8 mouse cellular contexts compared by ENCODE assay signal in the genomic region with DNA sequence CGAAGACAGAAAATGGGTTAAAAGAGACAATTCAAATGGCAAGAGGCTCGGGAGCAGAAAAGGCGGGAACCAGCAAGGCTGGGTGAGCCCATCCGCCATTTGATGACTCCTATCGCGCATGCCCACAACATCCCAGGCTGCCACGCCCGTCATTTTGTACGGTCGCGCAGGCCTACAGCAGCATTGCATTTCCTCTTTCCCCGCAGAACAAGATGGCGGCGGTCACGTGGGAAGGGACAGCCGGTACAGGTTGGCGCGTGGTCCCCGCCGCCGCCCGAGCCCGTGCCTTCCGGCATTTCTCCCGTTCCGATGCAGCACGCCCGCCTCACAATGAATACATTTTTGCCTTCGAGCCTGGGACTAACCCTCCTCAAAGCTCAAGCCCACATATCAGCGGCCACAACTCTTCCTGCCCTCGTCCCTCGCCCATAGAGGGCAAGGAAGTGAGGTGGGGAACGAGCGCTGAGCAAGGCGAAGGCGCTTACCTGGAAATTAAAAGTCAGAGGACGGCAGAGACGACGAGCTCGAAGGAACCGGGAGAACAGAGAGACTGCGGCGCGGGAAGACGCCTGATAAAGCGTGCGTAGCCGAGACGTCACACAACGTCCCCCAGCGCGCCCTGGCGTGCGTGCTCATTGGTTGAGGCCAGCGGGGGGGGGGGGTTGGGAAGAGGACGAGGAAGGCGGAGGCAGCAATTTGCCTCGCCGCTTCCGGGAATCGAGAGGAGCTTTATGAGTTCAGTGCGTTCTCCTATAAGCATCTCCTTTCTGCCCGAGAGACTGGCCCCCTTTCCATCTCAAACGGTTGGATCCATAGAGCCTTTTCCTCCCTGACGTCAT. TPM values are rescaled to one million over a fixed set of nuclear protein-coding genes. Genes with fewer than 3 reads are reported as not detected.
A peak's percentile ranks its signal among the peaks of the same experiment; 100 is the strongest.
DNase-seq lines count a peak whose midpoint lies in the region; ATAC-seq and TF ChIP-seq lines count a peak whose summit lies in the region.

A gene (minus strand): TSS at position 728 of the 839 bp plus-strand sequence.

- intact Hi-C loops in heart, adult 2 months (cut with DNase I) = loop anchor here (10.0 kb wide), 1 partner anchor 109 kb away; a partner anchor contains a TSS

- 0 out of 2 replicates have a peak, but pooled peaks have one; percentile 22 for TF ChIP-seq EP300 in heart, adult 2 months (IDR thresholded peaks at IDR 0.05; ENCODE audit: insufficient read depth, low read depth, low read length)

- H3K4me1 ChIP-seq in embryonic facial prominence, embryonic 13.5 days = peaks cover 8% of the 10 kb centered on the region
- H3K4me1 ChIP-seq in heart, adult 2 months (ENCODE audit: control insufficient read depth, insufficient read depth, low read length) = peaks cover 2% of the 10 kb centered on the region; the same call in 1 of the 2 replicates
- peaks cover 13% of the 10 kb centered on the region for H3K4me1 ChIP-seq in limb, embryonic 13.5 days
- peaks cover 9% of the 10 kb centered on the region; the same call in 1 of the 2 replicates for H3K4me1 ChIP-seq in midbrain, embryonic 16.5 days (ENCODE audit: control insufficient read depth, insufficient read depth, low read length)

- WGBS in embryonic facial prominence, embryonic 13.5 days = 28% methylated on average over 58 of the region's 65 CpGs
- 21% methylated on average over 65 of the region's 65 CpGs for WGBS in heart, adult 2 months
- WGBS in limb, embryonic 13.5 days = 22% methylated on average over 57 of the region's 65 CpGs
- WGBS in midbrain, embryonic 16.5 days = 26% methylated on average over 56 of the region's 65 CpGs

- peak; percentile 86 for DNase-seq in 3134 (ENCODE audit: extremely low read depth, insufficient read length, low spot score)
- peak; percentile 87 to 89 for DNase-seq in adrenal gland, postnatal 36 days
- DNase-seq in heart, adult 2 months = peak; percentile 86 to 89
- DNase-seq in kidney, adult 8-10 months = peak; percentile 84 to 85
- DNase-seq in spleen, postnatal 10 days (ENCODE audit: low spot score in 2 of 2) = peak; percentile 70 to 91

- H3K4me2 ChIP-seq in embryonic facial prominence, embryonic 13.5 days = peak within 1 kb of the TSS; percentile 75
- peak within 1 kb of the TSS; percentile 86 for H3K4me2 ChIP-seq in limb, embryonic 13.5 days (replicated peaks)
- H3K4me2 ChIP-seq in midbrain, embryonic 16.5 days (ENCODE audit: low read length) = peak within 1 kb of the TSS; percentile 54

- no peaks in the 10 kb centered on the region for H3K9me3 ChIP-seq in embryonic facial prominence, embryonic 13.5 days
- no peaks in the 10 kb centered on the region for H3K9me3 ChIP-seq in limb, embryonic 13.5 days
- H3K9me3 ChIP-seq in midbrain, embryonic 16.5 days (replicated peaks; ENCODE audit: control insufficient read depth, low read length, poor library complexity, severe bottlenecking) = no peaks in the 10 kb centered on the region

- TF ChIP-seq POLR2A in heart, adult 2 months (IDR thresholded peaks at IDR 0.05; ENCODE audit: insufficient read depth, low read depth, low read length) = peak; percentile 90

- peaks cover 31% of the 10 kb centered on the region for H3K36me3 ChIP-seq in embryonic facial prominence, embryonic 13.5 days
- peaks cover 9% of the 10 kb centered on the region for H3K36me3 ChIP-seq in heart, adult 2 months (ENCODE audit: control insufficient read depth, insufficient read depth, low read length)
- peaks cover 31% of the 10 kb centered on the region for H3K36me3 ChIP-seq in limb, embryonic 13.5 days
- H3K36me3 ChIP-seq in midbrain, embryonic 16.5 days (ENCODE audit: control insufficient read depth, insufficient read depth, low read length) = 0 out of 2 replicates have a peak, but pooled peaks cover 2% of the 10 kb centered on the region

- peak within 1 kb of the TSS; percentile 59 for H3K4me3 ChIP-seq in embryonic facial prominence, embryonic 13.5 days
- H3K4me3 ChIP-seq in heart, adult 2 months = peak within 1 kb of the TSS; percentile 70
- peak within 1 kb of the TSS; percentile 62 for H3K4me3 ChIP-seq in limb, embryonic 13.5 days
- peak within 1 kb of the TSS; percentile 64 for H3K4me3 ChIP-seq in midbrain, embryonic 16.5 days (ENCODE audit: low read depth, low read length)

- no peaks in the 10 kb centered on the region for H3K27me3 ChIP-seq in embryonic facial prominence, embryonic 13.5 days
- H3K27me3 ChIP-seq in heart, adult 2 months (ENCODE audit: control insufficient read depth, insufficient read depth, low read length) = no peaks in the 10 kb centered on the region
- H3K27me3 ChIP-seq in limb, embryonic 13.5 days = no peaks in the 10 kb centered on the region
- H3K27me3 ChIP-seq in midbrain, embryonic 16.5 days (ENCODE audit: control insufficient read depth, insufficient read depth, low read depth, low read length) = no peaks in the 10 kb centered on the region

- H3K9ac ChIP-seq in embryonic facial prominence, embryonic 13.5 days = peak within 1 kb of the TSS; percentile 83
- peak within 1 kb of the TSS; percentile 92 for H3K9ac ChIP-seq in heart, adult 2 months (ENCODE audit: low read depth, low read length)
- peak within 1 kb of the TSS; percentile 84 for H3K9ac ChIP-seq in limb, embryonic 13.5 days
- peak within 1 kb of the TSS; percentile 81 for H3K9ac ChIP-seq in midbrain, embryonic 16.5 days (ENCODE audit: low read depth, low read length)

- TF ChIP-seq CTCF in heart, adult 2 months (IDR thresholded peaks at IDR 0.05) = no peak

- H3K79me2 ChIP-seq in heart, adult 2 months (replicated peaks; ENCODE audit: control insufficient read depth, insufficient read depth, low read length) = no peaks in the 10 kb centered on the region

- peak within 1 kb of the TSS; percentile 97 for H3K27ac ChIP-seq in embryonic facial prominence, embryonic 13.5 days
- H3K27ac ChIP-seq in heart, adult 2 months = peak within 1 kb of the TSS; percentile 90
- H3K27ac ChIP-seq in limb, embryonic 13.5 days = peak within 1 kb of the TSS; percentile 96
- peak within 1 kb of the TSS; percentile 95 for H3K27ac ChIP-seq in midbrain, embryonic 16.5 days (ENCODE audit: low read length)

- peak; percentile 91 for ATAC-seq in embryonic facial prominence, embryonic 13.5 days (ENCODE audit: insufficient number of reproducible peaks, insufficient read depth, low FRiP score, low TSS enrichment, low read depth)
- ATAC-seq in limb, embryonic 13.5 days (ENCODE audit: low FRiP score, low read depth) = peak; percentile 96
- ATAC-seq in midbrain, embryonic 16.5 days = peak; percentile 96

RNA-seq across cellular contexts. Expression of the gene that starts here (rescaled TPM):
- 100 to 1,000 TPM in 1 of 2 experiments, 10 to 100 TPM in 1; 97.4 to 129 TPM for total RNA-seq in adrenal gland, postnatal 36 days (2021)
- 501 and 572 TPM in 2 replicates for polyA plus RNA-seq in embryonic facial prominence, embryonic 13.5 days (2015; fragmentation: Nextera tagmentation; extraction: Ambion mirVana)
- total RNA-seq in heart, adult 2 months (2021) = 10 to 100 TPM; 38.1 to 78.9 TPM
- polyA plus RNA-seq in heart, adult 2 months (2012; rRNA removed) = 44.1 and 55.3 TPM in 2 replicates
- 482 and 551 TPM in 2 replicates for polyA plus RNA-seq in limb, embryonic 13.5 days (2015; fragmentation: Nextera tagmentation; extraction: Ambion mirVana)
- polyA plus RNA-seq in midbrain, embryonic 16.5 days (2015; fragmentation: Nextera tagmentation; extraction: Ambion mirVana) = 286 and 306 TPM in 2 replicates

Comparison
In these comparisons a context has a peak if more than half of its experiments do, and no peak if none do; other contexts are left out.
1. Peak in every context shown above with its lines: DNase-seq, ATAC-seq, H3K4me3 ChIP-seq and H3K27ac ChIP-seq.